Mouse (Mus musculus) urinary bladder, postnatal 14 days (tissue): ENCODE results near the gene Mfap1b.
"Not testable (repeated sequence)": the region's sequence is repeated elsewhere in the genome, so short reads cannot be mapped to it uniquely, and the experiment has no call there.

Source experiments
- DNase-seq: peaks from one replicate; pipeline ENCODE4 v3.0.0; 2021; ENCODE audit warnings: low spot score

Mfap1b gene

DNA sequence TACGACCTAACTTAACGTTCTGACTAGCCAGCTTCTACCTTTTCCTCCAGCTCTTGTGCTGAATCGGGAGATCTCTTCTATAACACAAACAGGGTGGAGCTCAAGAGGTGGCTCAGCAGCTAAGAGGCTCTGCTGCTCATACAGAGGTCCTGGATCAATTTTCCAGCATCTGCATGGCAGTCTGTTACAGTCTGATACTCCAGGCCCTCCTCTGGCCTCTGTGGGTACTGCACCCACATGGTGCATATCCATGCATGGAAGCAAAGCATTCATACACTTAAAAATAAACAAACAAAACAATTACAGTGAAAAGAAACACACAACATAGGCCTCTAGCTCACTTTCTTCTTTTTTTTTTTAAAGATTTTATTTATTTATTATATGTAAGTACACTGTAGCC, 1.1 kb downstream of the Mfap1b start:
- DNase-seq: not testable (repeated sequence)

- not testable (repeated sequence) for DNase-seq
Observed at GRCm38 (mm10) chr2:121468982-121469381, 4.9 kb downstream of the Mfap1b start.

GRCm38 (mm10) chr2:121460071-121460470, 13.8 kb downstream of the Mfap1b start:
- no peak for DNase-seq

DNA sequence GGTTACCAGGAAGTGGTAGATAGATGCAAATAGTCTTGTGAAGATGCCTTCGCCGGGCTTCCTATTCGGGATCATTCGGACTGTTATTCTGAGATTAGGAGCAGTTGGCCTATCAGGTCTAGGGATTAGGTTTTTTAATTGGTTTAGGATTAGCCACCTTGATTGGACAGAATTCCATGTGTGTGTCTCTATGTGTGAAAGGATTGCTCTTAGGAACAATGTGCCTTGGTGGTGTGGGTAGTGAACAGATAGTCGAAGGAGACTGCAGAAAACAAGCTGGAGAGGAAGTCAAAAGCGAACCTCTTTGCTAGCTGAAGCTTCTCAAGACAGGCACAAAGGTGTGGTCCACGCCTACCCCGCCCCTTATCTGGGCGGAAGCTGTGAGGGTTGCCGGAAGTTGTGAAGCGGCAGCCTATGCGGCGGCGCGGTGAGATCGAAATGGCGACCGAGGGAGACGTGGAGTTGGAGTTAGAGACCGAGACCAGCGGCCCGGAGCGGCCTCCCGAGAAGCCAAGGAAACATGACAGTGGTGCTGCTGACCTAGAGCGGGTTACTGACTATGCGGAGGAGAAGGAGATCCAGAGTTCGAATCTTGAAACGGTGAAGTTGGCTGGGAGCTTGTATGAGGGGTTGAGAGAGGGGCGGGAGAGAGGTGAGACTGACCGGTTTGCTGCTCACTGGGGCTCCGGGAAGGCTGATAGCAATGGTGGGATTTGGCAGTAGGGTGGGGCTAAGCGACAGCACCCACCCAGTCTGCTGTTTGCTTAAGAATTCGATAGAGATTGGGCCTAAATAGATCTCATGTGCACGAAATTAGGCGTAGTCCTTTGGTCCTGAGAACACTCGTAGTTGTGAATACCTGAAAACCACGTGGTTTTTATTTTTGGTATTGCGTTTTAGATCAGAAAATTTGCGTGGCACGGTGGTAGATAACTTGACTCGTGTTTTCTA, 16.9 kb downstream of the Mfap1b start, which contains the start of gene Serinc4:
TSS of gene Serinc4 (minus strand) at position 90 of the 951 bp plus-strand sequence.
- DNase-seq: peak; percentile 89

- no peak for DNase-seq
Observed at GRCm38 (mm10) chr2:121455534-121455933, 18.3 kb downstream of the Mfap1b start.

- no peak for DNase-seq
Observed at GRCm38 (mm10) chr2:121453917-121454316, 19.9 kb downstream of the Mfap1b start.

GRCm38 (mm10) chr2:121452990-121453389, 20.9 kb downstream of the Mfap1b start, which contains the start of gene Hypk:
Gene Hypk (plus strand): TSS chr2:121453290.
- DNase-seq: no peak

GRCm38 (mm10) chr2:121452361-121452760, 21.5 kb downstream of the Mfap1b start:
- no peak for DNase-seq

DNA sequence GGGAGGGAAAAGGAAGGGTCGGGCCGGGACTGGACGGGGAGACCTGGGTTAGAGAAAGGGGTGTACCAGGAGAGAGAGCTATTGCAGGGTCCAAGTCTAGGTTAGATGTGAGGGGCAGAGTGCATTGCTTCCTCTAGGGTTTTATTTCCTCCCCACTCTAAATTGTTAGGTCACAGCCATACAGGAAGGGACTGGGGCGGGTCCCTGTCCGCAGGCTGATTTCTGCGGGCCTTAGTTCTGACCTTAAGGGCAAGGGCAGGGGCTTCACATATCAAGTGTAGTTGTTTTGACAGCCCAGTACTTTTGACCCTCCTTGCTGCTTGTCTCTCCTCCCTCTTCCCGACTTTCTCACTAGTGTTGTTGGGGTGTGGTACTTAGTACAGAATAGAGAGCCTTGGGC, 23.8 kb downstream of the Mfap1b start:
- DNase-seq: no peak

DNA sequence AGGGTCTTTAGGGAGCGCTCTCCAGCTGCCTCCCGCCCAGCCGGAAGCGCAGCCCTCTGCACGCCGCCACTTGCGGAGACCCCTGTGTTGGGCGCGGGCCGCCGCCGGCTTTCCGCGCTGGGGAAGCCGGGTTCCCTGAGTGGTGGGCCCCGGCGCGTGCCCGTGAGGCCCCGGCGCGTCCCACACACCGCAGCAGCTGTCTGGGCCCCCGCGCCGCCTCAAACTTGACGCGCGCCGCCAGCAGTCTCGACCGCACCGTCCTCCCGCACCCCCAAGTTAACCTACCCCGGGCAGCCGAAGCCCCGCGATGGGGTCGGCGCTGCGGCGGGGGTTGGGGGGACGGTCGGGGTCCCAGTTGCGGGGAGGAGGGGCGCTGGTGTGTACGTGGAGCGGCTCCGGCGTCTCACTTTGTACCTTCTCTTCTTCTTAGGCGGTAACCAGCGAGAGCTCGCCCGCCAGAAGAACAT, 24.3 kb downstream of the Mfap1b start:
- DNase-seq: peak; percentile 36

DNA sequence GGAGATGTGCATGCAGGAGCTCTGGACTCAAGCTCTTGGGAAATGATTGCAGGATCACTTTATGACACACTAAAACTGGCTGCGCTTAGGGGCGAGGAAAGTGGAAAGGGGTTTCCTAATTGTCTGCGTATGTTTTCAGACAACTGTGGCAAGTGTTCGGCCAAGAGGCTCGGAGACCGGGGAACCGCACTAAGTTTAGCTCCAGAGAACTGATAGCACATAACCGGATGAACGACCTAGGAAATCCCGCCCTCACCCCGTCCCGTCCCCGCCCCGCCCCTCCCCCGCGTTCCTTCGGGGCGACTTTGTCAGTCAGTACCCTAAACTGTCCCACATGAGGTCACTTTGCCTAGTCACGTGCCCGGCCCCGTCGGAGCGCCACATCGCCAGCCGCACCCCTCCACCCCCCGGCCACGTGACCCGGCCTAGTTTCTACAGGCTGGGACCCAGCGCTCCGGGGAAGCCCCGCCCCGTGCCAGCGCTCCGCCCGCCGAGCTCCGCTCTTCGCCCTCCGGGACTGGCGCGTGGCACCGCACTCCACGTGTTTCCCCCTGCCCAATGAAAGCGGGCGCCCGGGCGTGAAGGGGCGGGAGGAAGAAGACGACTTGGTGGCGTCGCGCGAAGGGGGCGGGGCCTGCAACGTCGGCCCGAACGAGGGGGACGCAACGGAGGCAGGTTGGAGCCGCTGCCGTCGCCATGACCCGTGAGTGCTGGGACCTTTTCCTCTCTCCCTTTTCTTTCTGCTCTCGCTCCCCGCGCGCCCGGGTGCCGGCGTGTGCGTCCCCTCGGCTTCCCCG, 24.9 kb downstream of the Mfap1b start, which contains the start of gene Serf2:
TSS of gene Serf2 (plus strand) at position 457 of the 797 bp plus-strand sequence.
- peak; percentile 100 for DNase-seq

DNA sequence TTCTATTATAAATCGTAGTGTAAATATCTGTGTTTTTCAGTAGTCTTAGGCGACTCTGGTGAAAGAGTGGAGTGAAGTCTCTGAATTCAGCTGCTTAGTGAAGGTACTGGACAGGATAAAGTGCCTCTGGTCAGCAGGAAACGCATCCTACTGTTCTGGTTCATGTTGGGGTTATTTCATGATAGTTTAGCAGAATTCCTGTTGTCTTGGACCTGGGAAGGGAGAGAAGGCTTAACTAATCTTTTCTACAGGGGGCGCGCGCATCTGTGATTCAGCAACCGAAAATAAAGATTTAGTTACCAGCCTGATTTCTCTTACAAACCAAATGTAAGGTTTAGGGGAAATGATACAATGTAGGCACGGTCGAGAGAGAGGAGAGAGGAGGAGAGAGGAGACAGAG, 25.7 kb downstream of the Mfap1b start:
- DNase-seq: peak; percentile 52

- DNase-seq: no peak
Observed at GRCm38 (mm10) chr2:121447006-121447405, 26.9 kb downstream of the Mfap1b start.

DNA sequence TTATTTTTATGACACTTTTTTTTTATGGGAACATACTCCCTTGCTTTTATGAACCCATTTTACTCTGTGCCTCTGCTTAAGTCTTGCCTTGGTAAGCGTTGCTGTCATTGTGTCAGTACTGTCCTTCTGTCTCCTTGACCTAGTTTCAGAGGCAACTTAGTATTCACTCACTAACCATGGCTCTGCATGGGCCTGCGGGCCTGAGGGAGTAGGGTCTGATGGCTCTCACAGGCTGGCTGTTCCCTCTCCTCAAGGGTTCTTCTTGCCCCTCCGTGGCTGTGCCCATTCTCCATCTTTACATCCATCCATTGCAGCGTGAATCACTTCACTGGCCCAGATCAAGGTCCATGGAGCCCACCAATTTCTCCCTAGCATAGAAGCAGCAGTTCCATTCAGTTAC, 27.4 kb downstream of the Mfap1b start:
- DNase-seq: no peak

- no peak for DNase-seq
Observed at GRCm38 (mm10) chr2:121445117-121445516, 28.8 kb downstream of the Mfap1b start.

GRCm38 (mm10) chr2:121444178-121444577, 29.7 kb downstream of the Mfap1b start, which contains the start of gene Ell3:
Gene Ell3 (minus strand): TSS chr2:121444278.
- DNase-seq: no peak

GRCm38 (mm10) chr2:121443068-121443349, 30.9 kb downstream of the Mfap1b start:
- no peak for DNase-seq

DNA sequence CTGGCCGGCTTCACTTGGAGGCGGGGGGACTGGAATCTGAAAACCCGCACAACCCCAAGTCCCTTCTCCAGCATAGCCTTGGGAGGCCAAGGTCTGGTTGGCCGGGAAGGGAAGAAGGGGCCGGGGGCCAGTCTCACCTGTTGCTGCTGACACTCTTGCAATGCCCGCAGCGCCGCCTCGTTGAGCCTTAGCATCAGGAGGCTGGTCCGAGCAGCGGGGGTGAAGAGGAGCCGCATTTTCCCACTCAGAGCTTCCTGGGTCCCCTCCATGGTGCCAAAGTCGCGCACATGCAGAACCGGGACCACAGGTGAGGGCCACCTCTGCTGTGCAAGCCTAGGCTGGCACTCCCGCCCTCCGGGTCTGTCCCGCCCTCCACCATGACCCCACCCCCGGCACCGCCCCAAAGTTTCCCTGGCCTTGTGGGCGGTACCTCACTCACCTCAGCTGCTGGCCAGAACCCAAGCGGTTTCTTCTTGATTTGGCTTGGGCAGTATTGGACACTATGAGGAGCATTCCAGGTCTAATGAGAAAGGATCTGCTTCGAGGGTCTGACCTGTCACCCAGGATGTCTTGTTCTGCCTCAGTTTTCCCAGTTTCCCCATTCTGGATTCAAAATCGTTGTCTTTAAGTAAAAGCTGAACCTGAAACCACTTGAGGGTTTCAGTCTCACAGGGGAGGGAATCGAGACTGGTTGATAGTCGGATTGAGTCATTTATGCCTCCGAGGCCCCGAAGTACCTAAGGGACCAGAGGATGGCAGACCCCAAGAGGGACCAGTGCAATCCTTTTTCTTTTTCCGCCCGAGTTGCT, 31.4 kb downstream of the Mfap1b start:
- DNase-seq: peak; percentile 83

GRCm38 (mm10) chr2:121441800-121442199, 32.1 kb downstream of the Mfap1b start:
- no peak for DNase-seq

DNA sequence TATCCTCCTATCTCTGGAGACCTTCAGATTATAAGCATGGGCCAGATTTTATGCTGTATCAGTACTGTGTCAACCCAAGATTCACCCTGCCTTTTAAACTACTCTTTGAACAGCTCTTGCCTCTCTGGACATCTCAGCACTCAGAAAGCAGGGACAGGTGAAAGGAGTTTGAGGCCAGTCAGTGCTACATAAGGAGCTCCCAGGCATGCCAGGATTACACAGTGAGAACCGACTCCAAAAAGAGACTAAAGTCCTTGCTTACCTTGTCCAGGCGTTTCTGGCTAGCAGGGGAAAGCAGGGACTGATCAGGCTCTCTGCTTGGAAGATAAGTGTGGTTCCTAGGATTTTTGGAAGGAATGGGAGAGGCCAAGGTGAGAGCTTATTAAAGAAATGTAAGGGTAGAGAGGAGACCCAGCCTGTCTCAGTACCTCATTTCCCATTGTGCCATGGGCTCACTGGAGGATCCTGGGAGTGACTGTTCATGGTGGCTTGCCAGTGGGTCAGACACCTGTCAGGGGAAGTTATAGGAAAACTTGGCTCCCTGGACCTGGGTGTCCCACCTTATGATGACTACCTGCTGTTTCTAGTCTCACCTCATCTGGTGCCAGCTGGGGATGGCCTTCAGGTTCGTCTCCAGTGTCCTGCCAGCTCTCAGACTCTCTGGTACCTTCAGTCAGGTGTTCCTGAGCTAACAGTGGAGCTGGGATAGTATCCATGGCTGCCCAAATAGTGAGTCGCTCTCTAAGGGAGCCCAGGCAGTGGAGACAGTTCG, 32.8 kb downstream of the Mfap1b start:
- no peak for DNase-seq

GRCm38 (mm10) chr2:121439746-121440145, 34.1 kb downstream of the Mfap1b start:
- no peak for DNase-seq
